Mouse (Mus musculus) stomach, embryonic 15.5 days (tissue): ENCODE data around the gene 1600002K03Rik. TPM values are rescaled to one million over a fixed set of nuclear protein-coding genes. Genes with fewer than 3 reads are reported as not detected.

Source experiments
- ATAC-seq: fragments of 200-750 bp; cut with Nextera tagmentation; 2 replicates; pipeline ENCODE4 v1.8.0; 2017; ENCODE audit warnings: low read depth, moderate number of reproducible peaks, moderate TSS enrichment; ENCODE audit not compliant: insufficient read depth, low FRiP score
- H3K27ac ChIP-seq: fragments of 300-500 bp; sonication (generic); 2 replicates; pipeline ENCODE4 v1.5.1; 2015; ENCODE audit warnings: mild to moderate bottlenecking, inconsistent platforms
- H3K27me3 ChIP-seq: fragments of 300-500 bp; sonication (generic); replicated peaks from 2 replicates; pipeline ENCODE4 v1.6.1; 2015; ENCODE audit warnings: inconsistent platforms
- H3K36me3 ChIP-seq: fragments of 300-500 bp; sonication (generic); 2 replicates; pipeline ENCODE4 v1.6.1; 2015; ENCODE audit warnings: inconsistent platforms
- H3K4me1 ChIP-seq: fragments of 300-500 bp; sonication (generic); 2 replicates; pipeline ENCODE4 v1.6.1; 2015; ENCODE audit warnings: inconsistent platforms
- H3K4me2 ChIP-seq: fragments of 300-500 bp; sonication (generic); 2 replicates; pipeline ENCODE4 v1.6.1; 2015; ENCODE audit warnings: mild to moderate bottlenecking, inconsistent platforms
- H3K4me3 ChIP-seq: fragments of 300-500 bp; sonication (generic); replicated peaks from 2 replicates; pipeline ENCODE4 v1.5.1; 2015; ENCODE audit warnings: inconsistent platforms
- H3K9ac ChIP-seq: fragments of 300-500 bp; sonication (generic); 2 replicates; pipeline ENCODE4 v1.6.1; 2015; ENCODE audit warnings: inconsistent platforms
- H3K9me3 ChIP-seq: fragments of 300-500 bp; sonication (generic); 2 replicates; pipeline ENCODE4 v1.6.1; 2016; ENCODE audit warnings: inconsistent platforms
- WGBS: fragments of 180-500 bp; shearing (Covaris S2); methylation state at CpG from one replicate; pipeline ENCODE4 v1.1.7; 2015; 5-methylcytosine and 5-hydroxymethylcytosine counted together
- polyA plus RNA-seq: library from polyadenylated mRNA; unstranded; fragments of >200 nt; fragmentation: Nextera tagmentation; extraction: Ambion mirVana; gene quantifications from 2 replicates; pipeline ENCODE4 v1.2.1, GENCODE M21; 2015

The 1600002K03Rik gene
- polyA plus RNA-seq, 1 experiment from 2014 or later = 17.5 TPM

DNA sequence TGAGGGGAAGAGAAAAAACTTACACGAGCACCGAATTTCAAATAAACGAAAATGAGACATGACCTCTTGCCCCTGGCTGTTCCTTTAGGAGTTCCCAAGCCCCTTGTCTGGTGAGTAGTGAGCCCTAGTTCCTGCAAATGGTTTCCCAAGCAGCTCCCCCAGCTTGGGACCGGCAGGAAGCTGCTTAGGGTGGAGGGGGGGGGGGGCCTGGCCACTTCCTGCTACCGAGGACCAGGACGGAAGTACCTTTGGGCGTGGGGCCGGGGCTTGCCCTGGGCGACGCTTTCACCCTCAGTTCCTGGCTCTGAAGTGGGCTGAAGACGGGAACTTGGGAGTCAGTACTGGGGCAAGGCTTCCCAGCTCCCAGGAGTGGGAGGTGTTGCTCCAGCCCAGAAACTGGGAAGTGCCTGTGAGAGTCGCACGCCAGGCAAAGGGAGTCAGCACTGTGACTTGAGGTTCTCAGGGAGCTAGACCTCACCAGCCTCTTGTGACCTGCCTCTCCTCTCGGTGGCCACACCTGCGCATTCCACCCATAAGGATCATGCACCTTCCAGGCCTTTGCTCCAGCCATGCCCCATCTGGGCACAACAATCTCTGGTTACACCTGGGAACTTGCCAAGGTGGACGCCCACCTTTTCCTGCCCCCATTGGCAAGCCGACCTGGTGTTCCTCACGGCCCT lies 14.3 kb upstream of the 1600002K03Rik start:
- Histone ChIP-seq H3K27me3 (no peaks in the 10 kb centered on the region), H3K27ac (peak overlapping the region; percentile 92), H3K4me1 (peaks cover 93% of the 10 kb centered on the region), H3K36me3 (peaks cover 41% of the 10 kb centered on the region), H3K9ac (no peak overlapping the region), H3K9me3 (no peaks in the 10 kb centered on the region), H3K4me2 (peak overlapping the region; percentile 77), H3K4me3 (no peak overlapping the region)
- no peak for ATAC-seq
- 9% methylated on average over 18 of the region's 18 CpGs for WGBS

DNA sequence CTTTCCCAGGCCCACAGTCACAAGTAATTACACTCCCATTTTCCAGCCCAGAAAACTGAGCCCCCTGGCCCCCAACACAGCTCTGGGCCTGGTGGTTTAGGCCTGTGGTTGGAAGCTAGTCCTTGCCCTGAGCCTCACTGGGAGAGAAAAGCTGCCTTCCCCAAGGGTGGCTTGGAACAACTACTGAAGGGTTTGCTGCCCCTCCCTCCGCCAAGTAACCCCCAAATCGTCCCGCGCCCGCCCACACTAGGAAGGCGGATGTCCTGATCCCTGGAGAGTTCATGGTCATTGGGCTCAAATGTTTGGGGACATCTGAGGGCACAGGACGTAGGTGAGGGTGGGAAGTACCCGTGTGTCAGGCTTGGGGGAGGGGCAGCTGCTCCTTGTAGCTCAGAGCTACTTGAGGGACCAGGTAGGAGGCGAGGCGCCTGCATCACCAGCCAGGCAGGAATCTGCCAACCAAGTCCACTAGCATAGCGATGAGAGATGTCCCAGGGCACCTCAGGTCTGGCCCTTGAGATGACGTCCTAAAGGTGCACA lies 13.7 kb upstream of the 1600002K03Rik start:
- 10% methylated on average over 12 of the region's 12 CpGs for whole genome bisulfite sequencing
- Histone ChIP-seq H3K4me1 (peaks cover 92% of the 10 kb centered on the region), H3K4me3 (peak overlapping the region; percentile 47), H3K4me2 (peak overlapping the region; percentile 77), H3K9me3 (no peaks in the 10 kb centered on the region), H3K27ac (peak overlapping the region; percentile 92), H3K36me3 (peaks cover 35% of the 10 kb centered on the region), H3K9ac (peak overlapping the region; percentile 19; the same call in 1 of the 2 replicates), H3K27me3 (no peaks in the 10 kb centered on the region)
- peak; percentile 0; the same call in 1 of the 2 replicates for ATAC-seq

GRCm38 (mm10) chr10:80159561-80160454 lies 12.9 kb upstream of the 1600002K03Rik start:
- peak overlapping the region; percentile 77 for H3K4me2 ChIP-seq
- under 1% methylated on average over 55 of the region's 55 CpGs for WGBS
- peak overlapping the region; percentile 47 for H3K4me3 ChIP-seq
- no peaks in the 10 kb centered on the region for H3K27me3 ChIP-seq
- peak; percentile 81 for ATAC-seq
- peak overlapping the region; percentile 19; the same call in 1 of the 2 replicates for H3K9ac ChIP-seq
- H3K36me3 ChIP-seq = peaks cover 28% of the 10 kb centered on the region
- H3K4me1 ChIP-seq = peaks cover 92% of the 10 kb centered on the region
- peak overlapping the region; percentile 92 for H3K27ac ChIP-seq
- no peaks in the 10 kb centered on the region for H3K9me3 ChIP-seq

- Histone ChIP-seq H3K27ac (peak overlapping the region; percentile 92), H3K4me2 (peak overlapping the region; percentile 77), H3K27me3 (no peaks in the 10 kb centered on the region), H3K9ac (peak overlapping the region; percentile 29; the same call in 1 of the 2 replicates), H3K4me1 (peaks cover 89% of the 10 kb centered on the region), H3K9me3 (no peaks in the 10 kb centered on the region), H3K36me3 (peaks cover 19% of the 10 kb centered on the region), H3K4me3 (peak overlapping the region; percentile 47)
- ATAC-seq = peak; percentile 8; the same call in 1 of the 2 replicates
- 2% methylated on average over 33 of the region's 33 CpGs for WGBS
Measured at GRCm38 (mm10) chr10:80160455-80161371, 12.0 kb upstream of the 1600002K03Rik start.

DNA sequence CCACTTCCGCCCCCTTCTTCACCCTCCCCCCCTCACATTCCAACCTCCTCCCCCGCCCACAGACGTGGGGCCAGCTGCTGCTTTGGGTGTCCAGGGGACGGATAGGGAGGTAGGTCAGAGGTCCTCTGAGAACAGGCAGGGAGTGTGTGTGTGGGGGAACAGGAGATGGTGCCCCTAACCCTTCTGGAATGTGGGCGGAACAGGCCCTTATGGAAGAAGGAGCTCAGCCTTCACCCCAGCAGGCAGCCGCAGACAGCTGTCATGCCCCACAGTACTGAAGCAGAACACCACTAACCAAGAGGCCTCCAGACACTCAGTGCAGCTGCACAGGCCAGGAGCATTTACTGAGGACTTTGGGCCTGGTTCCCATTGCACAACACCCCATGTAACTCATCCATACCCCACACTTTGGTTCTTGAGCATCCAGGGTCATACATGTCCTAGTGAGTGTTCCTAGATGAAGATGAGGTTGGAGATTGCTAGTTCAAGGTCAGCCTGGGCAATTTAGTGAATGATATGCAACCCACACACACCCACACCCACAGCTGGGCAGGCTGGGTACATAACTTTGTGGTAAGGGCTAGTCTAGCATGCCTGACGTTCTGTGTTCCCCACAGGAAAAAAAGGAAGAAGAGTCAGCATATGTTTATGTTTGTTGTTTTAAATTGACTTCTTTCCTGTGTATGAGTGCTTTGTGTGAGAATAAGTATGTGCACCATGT lies 11.1 kb upstream of the 1600002K03Rik start:
- Histone ChIP-seq H3K4me1 (peaks cover 87% of the 10 kb centered on the region), H3K9ac (no peak overlapping the region), H3K9me3 (no peaks in the 10 kb centered on the region), H3K27ac (peak overlapping the region; percentile 92), H3K27me3 (no peaks in the 10 kb centered on the region), H3K4me3 (peak overlapping the region; percentile 47), H3K36me3 (peaks cover 10% of the 10 kb centered on the region), H3K4me2 (peak overlapping the region; percentile 77)
- ATAC-seq = peak; percentile 5; the same call in 1 of the 2 replicates
- WGBS = 16% methylated on average over 7 of the region's 7 CpGs

GRCm38 (mm10) chr10:80162243-80162608 lies 10.5 kb upstream of the 1600002K03Rik start:
- Histone ChIP-seq H3K9ac (no peak overlapping the region), H3K4me2 (peak overlapping the region; percentile 77; the same call in 1 of the 2 replicates), H3K36me3 (peaks cover 5% of the 10 kb centered on the region), H3K4me3 (no peak overlapping the region), H3K4me1 (peaks cover 85% of the 10 kb centered on the region), H3K27me3 (no peaks in the 10 kb centered on the region), H3K27ac (peak overlapping the region; percentile 92), H3K9me3 (no peaks in the 10 kb centered on the region)
- no peak for ATAC-seq
- 62% methylated on average over 3 of the region's 3 CpGs for WGBS

- H3K4me3 ChIP-seq = no peak overlapping the region
- no peak for ATAC-seq
- peaks cover 80% of the 10 kb centered on the region for H3K4me1 ChIP-seq
- H3K27me3 ChIP-seq = no peaks in the 10 kb centered on the region
- no peak overlapping the region for H3K9ac ChIP-seq
- H3K36me3 ChIP-seq = no peaks in the 10 kb centered on the region
- H3K27ac ChIP-seq = peak overlapping the region; percentile 92
- 65% methylated on average over 6 of the region's 6 CpGs for WGBS
- H3K4me2 ChIP-seq = no peak overlapping the region
- H3K9me3 ChIP-seq = no peaks in the 10 kb centered on the region
Measured at GRCm38 (mm10) chr10:80162716-80163299, 9.9 kb upstream of the 1600002K03Rik start.

- Histone ChIP-seq H3K9ac (no peak overlapping the region), H3K27ac (peak overlapping the region; percentile 92; the same call in 1 of the 2 replicates), H3K36me3 (no peaks in the 10 kb centered on the region), H3K4me2 (peak overlapping the region; percentile 70), H3K9me3 (no peaks in the 10 kb centered on the region), H3K4me3 (no peak overlapping the region), H3K4me1 (peaks cover 75% of the 10 kb centered on the region), H3K27me3 (no peaks in the 10 kb centered on the region)
- 60% methylated on average over 8 of the region's 8 CpGs for WGBS
- no peak for ATAC-seq
Measured at GRCm38 (mm10) chr10:80163721-80164120, 9.0 kb upstream of the 1600002K03Rik start.

GRCm38 (mm10) chr10:80164161-80164997 lies 8.4 kb upstream of the 1600002K03Rik start:
- H3K9ac ChIP-seq = peak overlapping the region; percentile 16; the same call in 1 of the 2 replicates
- no peaks in the 10 kb centered on the region for H3K36me3 ChIP-seq
- H3K27ac ChIP-seq = peak overlapping the region; percentile 92
- peaks cover 74% of the 10 kb centered on the region for H3K4me1 ChIP-seq
- H3K27me3 ChIP-seq = no peaks in the 10 kb centered on the region
- WGBS = 10% methylated on average over 44 of the region's 44 CpGs
- no peak for ATAC-seq
- H3K4me2 ChIP-seq = peak overlapping the region; percentile 70
- peak overlapping the region; percentile 37 for H3K4me3 ChIP-seq
- no peaks in the 10 kb centered on the region for H3K9me3 ChIP-seq

DNA sequence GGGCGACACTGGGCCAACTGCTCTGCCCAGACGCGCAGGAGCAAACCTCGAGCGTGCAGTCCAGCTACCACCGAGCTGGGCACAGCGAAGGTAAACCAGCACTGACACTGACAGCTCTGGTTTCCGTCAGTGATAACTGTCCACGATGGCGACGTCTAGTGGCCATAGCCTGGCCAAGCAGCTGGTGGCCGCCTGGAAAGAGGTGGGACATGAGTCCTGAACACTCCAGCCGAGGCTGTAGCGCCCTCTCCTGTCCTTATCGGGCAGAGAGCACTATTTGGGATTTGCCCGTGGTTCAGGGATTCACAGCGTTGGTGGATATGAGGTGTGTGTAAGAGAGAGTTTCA lies 7.8 kb upstream of the 1600002K03Rik start:
- Histone ChIP-seq H3K9ac (peak overlapping the region; percentile 16; the same call in 1 of the 2 replicates), H3K4me1 (peaks cover 76% of the 10 kb centered on the region), H3K4me2 (peak overlapping the region; percentile 70), H3K27me3 (no peaks in the 10 kb centered on the region), H3K36me3 (peaks cover 3% of the 10 kb centered on the region), H3K4me3 (peak overlapping the region; percentile 37), H3K27ac (peak overlapping the region; percentile 92), H3K9me3 (no peaks in the 10 kb centered on the region)
- peak; percentile 15 for ATAC-seq
- WGBS = 0% methylated on average over 17 of the region's 17 CpGs
